Mouse (Mus musculus) megakaryocyte progenitor cell, adult 5-6 weeks (primary cell): ENCODE measurements around the gene Samd4b. TPM values are rescaled to one million over a fixed set of nuclear protein-coding genes. Genes with fewer than 3 reads are reported as not detected.

Experiments
- ATAC-seq: replicated peaks from 2 replicates; pipeline ENCODE4 v1.8.0; 2016; ENCODE audit warnings: mild to moderate bottlenecking, moderate TSS enrichment, inconsistent platforms; ENCODE audit not compliant: poor library complexity
- total RNA-seq, 2 experiments: library from RNA; stranded (forward) in 1 of 2; stranded (reverse) in 1 of 2; fragments of 157-497, 149-512 nt in 1 of 2; fragments of 200-1000 nt in 1 of 2; gene quantifications; 2 replicates each; pipeline versions ENCODE4 v1.2.3 to v1.2.4; 2015 to 2017

The Samd4b gene
- total RNA-seq, 2 experiments from 2014 or later, result 2.7 to 20.7 TPM

GRCm38 (mm10) chr7:28451531-28452360 is 146.2 kb downstream of the Samd4b start, which contains the start of gene Lrfn1:
Lrfn1 (plus strand) TSS chr7:28451980.
- peak; percentile 27; the same call in 1 of the 2 replicates for ATAC-seq

DNA sequence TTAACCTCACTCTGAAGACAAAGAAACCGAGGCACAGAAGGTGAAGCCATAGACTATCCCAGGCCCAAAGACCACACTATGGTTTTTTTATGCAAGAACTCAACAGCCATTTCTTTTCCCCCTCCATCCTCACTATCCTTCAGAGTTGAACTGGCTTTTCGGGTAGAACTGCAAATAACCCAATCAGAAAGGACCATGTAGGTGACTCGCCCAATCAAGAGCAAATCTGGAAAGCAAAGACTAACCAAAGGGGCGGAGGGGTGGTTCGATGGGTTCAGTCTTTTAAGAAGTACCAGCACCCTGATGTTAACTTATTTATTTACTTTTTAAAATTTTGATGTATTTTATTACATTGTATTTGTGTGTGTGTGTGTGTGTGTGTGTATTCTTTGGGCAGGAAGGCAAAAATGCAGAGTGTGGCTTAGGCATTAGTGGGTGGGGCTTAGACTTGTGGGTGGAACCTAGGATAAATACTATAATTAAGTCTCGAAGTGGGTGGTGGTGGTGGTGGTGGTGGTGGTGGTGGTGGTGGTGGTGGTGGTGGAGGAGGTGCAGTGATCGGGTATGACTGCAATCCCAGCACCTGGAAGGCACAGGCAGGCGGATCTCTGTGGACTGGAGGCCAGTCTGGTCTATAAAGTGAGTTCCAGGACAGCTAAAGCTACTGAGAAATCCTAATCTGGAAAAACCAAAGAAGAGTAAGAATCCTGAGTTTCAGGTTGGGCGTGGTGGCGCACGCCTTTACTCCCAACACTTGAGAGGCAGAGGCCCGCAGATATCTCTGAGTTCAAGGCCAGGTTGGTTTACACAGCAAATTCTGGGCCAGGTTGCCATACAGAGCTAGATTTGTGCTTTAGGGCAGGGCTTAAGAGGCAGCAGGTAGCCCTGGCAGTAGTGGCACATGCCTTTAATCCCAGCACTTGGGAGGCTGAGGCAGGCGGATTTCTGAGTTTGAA is 149.8 kb downstream of the Samd4b start:
- ATAC-seq, result no peak

DNA sequence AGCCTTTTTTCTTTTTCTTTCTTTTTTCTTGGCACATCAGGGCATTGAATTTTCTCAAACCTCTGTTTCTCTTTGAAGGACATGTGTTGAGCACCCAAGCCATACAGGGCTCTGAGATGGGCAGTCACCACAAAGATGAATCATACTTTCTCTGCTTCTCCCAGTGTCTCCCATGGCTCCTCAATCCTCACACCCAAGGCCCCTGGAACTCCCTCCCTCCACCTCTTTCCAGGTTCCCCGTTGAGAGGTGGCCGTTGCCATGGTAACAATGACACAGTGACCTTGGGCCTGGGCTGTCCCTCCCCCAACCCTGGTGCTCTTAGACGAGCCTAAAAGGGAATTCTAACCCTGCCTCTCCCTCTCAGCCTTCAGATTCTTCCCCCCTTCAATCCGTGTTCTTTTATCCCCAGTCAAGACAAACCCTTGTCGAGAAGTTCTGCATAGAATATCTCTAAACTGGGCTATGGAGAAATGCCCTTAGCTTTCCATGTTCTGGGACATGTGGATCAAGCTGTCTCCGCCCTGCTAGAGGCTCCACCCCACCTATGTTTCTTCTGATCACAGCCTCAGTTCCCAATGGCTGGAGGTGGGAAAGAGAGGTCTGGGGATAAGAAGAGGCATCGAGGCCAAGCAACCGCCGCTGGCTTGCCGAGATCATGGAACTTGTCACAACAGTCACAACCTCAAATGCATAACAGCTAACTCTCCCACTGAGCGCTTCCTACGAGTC is 150.7 kb downstream of the Samd4b start:
- no peak for ATAC-seq

DNA sequence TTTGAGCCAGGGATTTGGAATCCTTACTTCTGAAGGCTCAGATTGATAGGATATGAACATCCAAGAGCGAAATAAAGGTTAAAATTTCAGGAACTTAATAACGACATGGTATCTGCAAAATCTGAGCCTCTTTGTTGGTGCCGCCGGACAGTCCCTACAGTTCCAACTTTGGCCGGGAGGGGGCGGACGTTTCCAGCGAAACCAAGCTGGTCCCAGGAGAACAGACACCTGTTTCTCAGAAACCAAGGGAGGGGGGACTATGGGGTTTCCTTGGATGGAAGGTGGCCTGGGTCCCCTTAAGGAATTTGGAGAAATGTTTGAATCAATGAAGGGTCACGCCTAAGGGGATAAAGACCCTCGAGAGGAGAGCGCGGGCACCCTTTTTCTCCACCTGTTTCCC is 151.5 kb downstream of the Samd4b start:
- ATAC-seq, result peak; percentile 45

DNA sequence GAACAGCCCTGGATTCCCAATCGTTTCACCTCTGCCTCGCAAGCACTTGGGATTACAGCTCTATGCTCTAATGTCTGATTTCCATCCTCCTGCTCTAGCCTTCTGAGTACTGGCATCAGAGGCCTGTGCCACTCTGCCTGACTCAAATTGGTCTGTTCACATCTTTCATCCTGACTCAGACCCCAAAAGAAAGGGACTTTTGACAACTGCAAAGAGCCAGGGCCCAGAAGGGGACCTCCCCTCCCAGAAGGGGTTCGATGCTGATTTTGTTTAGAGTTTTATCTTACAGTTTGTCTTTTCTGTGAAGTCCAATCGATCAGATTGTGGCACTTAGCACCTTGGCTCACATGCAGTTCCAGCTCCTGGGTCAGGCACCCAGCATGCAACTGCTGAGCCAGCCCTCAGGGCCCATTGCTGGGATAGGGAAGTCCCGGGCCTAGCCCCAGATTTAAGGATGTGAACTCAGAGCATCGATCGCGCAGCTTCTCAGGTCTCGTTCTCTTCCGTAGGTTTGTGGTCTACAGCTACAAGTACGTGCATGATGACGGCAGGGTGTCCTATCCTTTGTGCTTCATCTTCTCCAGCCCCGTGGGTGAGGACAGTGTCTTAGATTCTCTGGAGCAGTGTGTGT is 153.5 kb downstream of the Samd4b start:
- 0 out of 2 replicates have a peak, but pooled peaks have one; percentile 8 for ATAC-seq

- ATAC-seq, result peak; percentile 79
These were observed 155.3 kb downstream of the Samd4b start for GRCm38 (mm10) chr7:28442688-28443087.

DNA sequence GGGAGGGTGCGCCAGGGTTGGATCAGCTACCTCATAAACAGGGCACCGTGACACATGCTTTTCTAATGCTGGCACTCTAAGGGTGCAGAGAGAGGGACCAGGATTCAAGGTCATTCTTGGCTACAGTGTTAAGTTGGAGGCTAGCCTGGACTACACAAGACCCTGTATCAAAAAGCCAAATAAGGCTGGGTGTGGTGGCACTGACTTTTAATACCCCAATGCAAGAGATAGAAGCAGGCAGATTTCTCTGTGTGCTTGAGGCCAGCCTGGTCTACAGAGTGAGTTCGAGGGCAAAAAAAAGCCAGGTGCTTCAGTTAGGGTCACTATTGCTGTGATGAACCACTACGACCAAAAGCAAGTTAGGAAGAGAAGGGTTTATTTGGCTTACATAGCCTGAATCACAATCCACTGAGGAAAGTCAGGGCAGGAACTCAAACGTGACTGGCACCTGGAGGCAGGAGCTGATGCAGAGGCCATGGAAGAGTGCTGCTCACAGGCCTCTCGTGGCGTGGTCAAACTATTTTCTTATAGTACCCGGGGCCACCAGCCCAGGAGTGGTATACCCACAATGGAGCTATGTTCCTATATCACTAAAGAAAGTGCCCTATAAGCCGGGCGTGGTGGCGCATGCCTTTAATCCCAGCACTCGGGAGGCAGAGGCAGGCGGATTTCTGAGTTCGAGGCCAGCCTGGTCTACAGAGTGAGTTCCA is 156.0 kb downstream of the Samd4b start:
- no peak for ATAC-seq

- peak; percentile 50 for ATAC-seq
These were observed 157.2 kb downstream of the Samd4b start for GRCm38 (mm10) chr7:28440739-28441138.

DNA sequence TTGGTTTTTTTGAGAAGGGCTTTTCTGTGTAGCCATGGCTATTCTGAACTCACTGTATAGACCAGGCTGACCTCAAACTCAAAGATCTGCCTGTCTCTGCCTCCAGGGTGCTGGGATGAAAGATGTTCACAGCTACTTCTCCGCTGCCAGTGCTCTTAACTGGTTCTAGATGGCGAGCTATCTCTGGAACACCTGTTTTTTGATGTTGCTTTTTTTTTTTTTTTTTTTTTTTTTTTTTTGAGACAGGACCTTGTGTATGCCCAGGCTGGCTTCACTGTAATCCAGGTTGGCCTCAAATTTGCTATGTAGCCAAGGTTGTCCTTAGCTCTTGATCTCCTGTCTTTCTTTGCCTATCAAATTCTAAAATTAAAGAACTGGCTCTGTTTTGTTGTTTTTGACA is 159.2 kb downstream of the Samd4b start:
- ATAC-seq, result no peak

GRCm38 (mm10) chr7:28437964-28438363 is 160.0 kb downstream of the Samd4b start:
- ATAC-seq, result no peak

DNA sequence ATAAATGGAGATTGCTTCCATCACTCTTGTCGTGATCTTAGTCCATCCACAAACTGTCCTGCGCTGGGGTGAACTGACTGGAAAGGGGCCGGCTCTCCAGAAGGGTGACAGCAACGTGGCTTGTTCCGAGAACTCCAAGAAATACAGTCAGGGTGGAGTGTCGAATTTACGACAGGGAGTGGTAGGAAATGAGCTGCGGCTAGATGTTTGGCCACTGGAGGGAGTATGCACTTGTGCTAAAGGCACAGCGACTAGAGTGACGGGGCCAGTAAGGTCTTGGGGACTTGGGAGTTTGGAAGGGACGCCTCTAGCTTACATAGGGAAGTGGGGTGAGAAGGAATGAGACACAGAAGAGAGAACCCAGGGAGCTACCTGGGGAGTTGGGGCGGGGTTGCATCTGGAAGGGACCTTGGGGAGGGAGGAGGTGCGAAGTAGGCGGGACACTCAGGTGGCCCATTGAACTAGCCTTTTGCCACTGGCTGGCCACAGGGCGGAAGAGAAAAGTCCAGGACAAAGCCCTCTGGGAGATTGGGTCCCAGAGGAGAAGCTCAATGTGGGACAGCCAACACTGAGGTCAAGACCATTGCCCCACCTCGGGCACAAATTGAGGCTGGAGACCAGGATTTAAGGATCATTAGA is 160.9 kb downstream of the Samd4b start, which contains the start of gene Gmfg:
TSS of gene Gmfg (plus strand) at position 516 of the 639 bp plus-strand sequence.
- ATAC-seq, result peak; percentile 64

- ATAC-seq, result peak; percentile 83
These were observed 161.6 kb downstream of the Samd4b start for GRCm38 (mm10) chr7:28436271-28436904.

GRCm38 (mm10) chr7:28435660-28436259 is 162.2 kb downstream of the Samd4b start:
- no peak for ATAC-seq

DNA sequence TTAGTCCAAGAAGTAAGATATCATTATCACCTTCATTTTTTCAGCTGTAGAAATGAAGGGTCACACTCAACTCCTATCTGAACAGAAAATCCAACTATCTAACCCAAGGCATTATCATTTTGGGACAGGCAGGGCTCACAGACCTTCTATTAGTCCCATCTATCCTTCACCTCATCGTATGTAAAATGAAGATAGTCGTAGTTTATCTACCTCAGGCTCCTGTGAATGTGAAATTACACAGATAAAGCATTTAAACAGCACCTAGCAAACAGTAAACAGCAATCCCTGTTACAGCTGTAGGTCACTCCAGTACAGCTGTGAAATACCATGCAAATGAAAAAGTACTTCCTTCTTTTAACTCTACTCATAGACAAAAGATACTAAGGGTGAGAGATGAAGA is 165.7 kb downstream of the Samd4b start:
- no peak for ATAC-seq

GRCm38 (mm10) chr7:28430512-28430911 is 167.4 kb downstream of the Samd4b start:
- ATAC-seq, result peak; percentile 27; the same call in 1 of the 2 replicates

DNA sequence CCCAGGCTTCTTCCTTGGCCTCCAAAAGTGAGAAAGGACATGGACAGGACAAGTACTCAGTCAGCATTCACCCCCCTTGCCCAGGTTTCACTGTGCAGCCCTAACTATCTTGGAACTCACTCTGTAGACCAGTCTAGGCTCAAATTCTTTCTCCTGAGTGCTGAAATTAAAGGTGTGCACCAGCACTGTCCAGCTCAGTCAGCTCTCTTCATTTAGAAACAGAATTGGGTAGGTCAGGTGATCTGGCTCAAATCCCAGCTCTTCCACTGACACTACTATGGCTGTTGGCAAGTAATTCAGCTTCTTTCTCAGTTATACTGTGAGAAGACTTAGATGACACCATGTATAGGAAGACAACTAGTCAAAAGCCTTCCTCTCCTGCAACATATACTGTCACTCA is 170.2 kb downstream of the Samd4b start:
- no peak for ATAC-seq

DNA sequence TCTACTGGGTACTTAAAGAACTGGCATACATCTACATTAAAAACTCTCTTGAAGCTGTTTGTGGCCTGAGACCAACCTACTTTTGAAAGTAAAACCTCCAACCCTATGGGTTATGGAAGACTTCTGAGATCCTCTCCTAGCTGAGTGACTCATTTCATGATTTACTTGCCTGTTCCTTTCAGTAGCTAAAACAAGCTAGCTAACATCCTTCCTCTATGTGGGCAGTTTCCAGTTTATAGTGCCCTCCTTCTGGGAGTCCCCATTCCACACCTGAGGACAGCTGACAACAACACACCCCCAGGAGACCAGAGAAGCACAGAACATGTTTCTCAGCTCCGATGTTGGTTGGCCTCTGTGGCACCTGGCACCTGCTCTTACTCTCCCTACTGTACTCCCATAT is 174.9 kb downstream of the Samd4b start:
- ATAC-seq, result no peak

- ATAC-seq, result no peak
These were observed 178.5 kb downstream of the Samd4b start for GRCm38 (mm10) chr7:28419416-28419815.
